Mouse (Mus musculus) heart, adult 2 months (tissue): ENCODE measurements around the gene Lcmt1.

Experiments used
- CTCF ChIP-seq: fragments of 200-600 bp; IDR thresholded peaks from 2 replicates; pipeline ENCODE4 v1.8.1; 2022; ENCODE audit warnings: antibody characterized with exemption, mild to moderate bottlenecking, moderate library complexity
- EP300 ChIP-seq: fragments of 200-500 bp; IDR thresholded peaks from 2 replicates; pipeline ENCODE4 v1.6.1; 2011; ENCODE audit warnings: low read depth, low read length, control low read depth; ENCODE audit not compliant: insufficient read depth

- TF ChIP-seq CTCF (no peak), EP300 (no peak)
These were observed 22.8 kb upstream of the Lcmt1 start for GRCm38 (mm10) chr7:123346631-123347290.
